Mouse (Mus musculus) olfactory bulb, adult 2 months (tissue): ENCODE measurements around the gene Arap2. TPM values are rescaled to one million over a fixed set of nuclear protein-coding genes. Genes with fewer than 3 reads are reported as not detected.
A peak's percentile ranks its signal among the peaks of the same experiment; 100 is the strongest.

Source experiments
- H3K27ac ChIP-seq: fragments of 200-500 bp; 2 replicates; pipeline ENCODE4 v1.5.1; 2012; ENCODE audit warnings: low read depth, low read length; ENCODE audit not compliant: insufficient read depth
- H3K4me1 ChIP-seq: fragments of 200-500 bp; 2 replicates; pipeline ENCODE4 v1.6.1; 2012; ENCODE audit warnings: low read length; ENCODE audit not compliant: control insufficient read depth, insufficient read depth
- H3K4me3 ChIP-seq: fragments of 200-500 bp; 2 replicates; pipeline ENCODE4 v1.5.1; 2012; ENCODE audit warnings: mild to moderate bottlenecking, low read depth, low read length, moderate library complexity; ENCODE audit not compliant: insufficient read depth
- CTCF ChIP-seq: fragments of 200-500 bp; IDR thresholded peaks from 2 replicates; pipeline ENCODE4 v1.5.1; 2012; ENCODE audit warnings: low read depth, mild to moderate bottlenecking, low read length, moderate library complexity; ENCODE audit not compliant: insufficient read depth
- POLR2A ChIP-seq: fragments of 200-500 bp; IDR thresholded peaks from 2 replicates; pipeline ENCODE4 v1.6.1; 2012; ENCODE audit warnings: mild to moderate bottlenecking, low read depth, low read length, moderate library complexity; ENCODE audit not compliant: insufficient read depth
- WGBS: fragments of 180-500 bp; shearing (Covaris S2); methylation state at CpG from one replicate; pipeline ENCODE4 v1.1.7; 2018; 5-methylcytosine and 5-hydroxymethylcytosine counted together
- polyA plus RNA-seq: library from polyadenylated mRNA; stranded (reverse); fragments of >200 nt; gene quantifications from 2 replicates; pipeline ENCODE4 v1.2.4, GENCODE M21; 2012; ENCODE audit warnings: low replicate concordance; ENCODE audit not compliant: missing spikeins, insufficient read depth, insufficient read length

Gene Arap2
- polyA plus RNA-seq, 1 experiment, result not detected

DNA sequence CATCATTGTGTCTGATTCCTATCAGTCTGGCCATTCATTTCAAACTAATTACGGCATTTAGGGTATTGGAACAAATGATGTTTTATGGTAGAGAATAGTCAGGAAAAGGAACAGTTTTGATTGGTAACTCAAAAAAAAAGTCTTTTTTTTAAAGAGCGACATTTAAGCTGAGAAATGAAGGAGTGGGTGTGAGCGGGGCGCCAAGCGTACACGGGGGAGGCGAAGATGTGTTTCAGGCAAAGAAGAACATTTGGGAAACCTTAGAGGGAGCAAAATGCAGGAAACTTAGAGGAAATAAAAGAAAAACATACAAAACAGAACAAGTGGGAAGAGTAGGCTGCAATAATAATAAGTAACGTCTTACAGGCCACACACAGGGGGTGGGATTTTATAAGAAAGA is 11.8 kb upstream of the Arap2 start:
- Histone ChIP-seq H3K4me3 (no peak overlapping the region), H3K27ac (no peak overlapping the region), H3K4me1 (no peaks in the 10 kb centered on the region)
- 50% methylated on average over 8 of the region's 8 CpGs for WGBS
- TF ChIP-seq CTCF, result no peak
- TF ChIP-seq POLR2A, result no peak

DNA sequence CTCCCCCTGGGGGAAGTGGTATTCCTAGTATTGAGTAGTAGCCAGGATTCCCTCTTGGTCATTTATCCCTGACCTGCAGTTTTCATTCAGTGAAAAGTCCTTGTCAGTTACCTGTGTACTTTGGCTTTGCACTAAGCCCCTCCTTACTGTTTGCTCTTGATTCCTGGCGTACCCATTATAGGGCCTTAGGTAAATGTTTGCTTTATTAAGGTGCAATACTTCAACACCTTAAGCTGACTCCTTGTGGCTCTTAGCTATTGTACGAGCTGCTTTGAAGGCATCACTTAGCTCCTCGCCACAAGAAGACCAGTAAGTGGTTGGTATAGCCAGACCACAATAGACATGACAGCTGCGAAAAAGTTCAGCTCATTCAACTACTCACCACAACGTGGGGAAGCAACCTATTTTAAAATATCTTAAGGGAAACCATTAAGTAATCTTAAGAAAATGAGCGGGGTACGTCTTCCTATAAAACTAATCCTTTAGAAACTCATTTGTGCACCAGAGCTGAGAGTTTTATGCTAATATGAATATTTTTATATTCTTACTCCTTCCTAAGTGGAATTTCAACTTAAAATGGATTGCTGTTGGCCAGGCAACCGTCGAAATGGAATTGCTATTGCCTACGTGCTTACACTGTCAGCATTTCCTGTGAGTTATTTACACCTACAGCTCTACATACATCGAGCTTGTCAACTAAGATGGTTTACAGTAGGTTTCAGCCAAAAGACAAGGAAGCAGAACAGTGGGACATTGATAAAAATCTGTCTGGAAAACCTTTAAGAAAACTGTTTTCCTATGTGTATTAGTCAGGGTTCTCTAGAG is 6.0 kb upstream of the Arap2 start:
- no peaks in the 10 kb centered on the region; the same call in 1 of the 2 replicates for H3K4me1 ChIP-seq
- WGBS, result 88% methylated on average over 11 of the region's 11 CpGs
- H3K27ac ChIP-seq, result no peak overlapping the region
- TF ChIP-seq CTCF (no peak), POLR2A (no peak)
- no peak overlapping the region for H3K4me3 ChIP-seq

GRCm38 (mm10) chr5:62765459-62765783 is 538 bp downstream of the Arap2 start:
- peaks cover 9% of the 10 kb centered on the region for H3K4me1 ChIP-seq
- H3K27ac ChIP-seq, result 0 out of 2 replicates have a peak overlapping the region, but pooled peaks have one; percentile 65
- no peak for TF ChIP-seq CTCF
- peak overlapping the region; percentile 83 for H3K4me3 ChIP-seq
- 11% methylated on average over 5 of the region's 5 CpGs for WGBS

- Histone ChIP-seq H3K27ac (no peak overlapping the region), H3K4me1 (peaks cover 9% of the 10 kb centered on the region), H3K4me3 (no peak overlapping the region)
- TF ChIP-seq POLR2A (no peak), CTCF (no peak)
- 41% methylated on average over 5 of the region's 5 CpGs for WGBS
Measured at GRCm38 (mm10) chr5:62764161-62764560, 1.8 kb downstream of the Arap2 start.

- 92% methylated on average over 1 of the region's 1 CpGs for WGBS
- Histone ChIP-seq H3K27ac (peak overlapping the region; percentile 36), H3K4me3 (no peak overlapping the region), H3K4me1 (peaks cover 9% of the 10 kb centered on the region)
- TF ChIP-seq CTCF (no peak), POLR2A (no peak)
Measured at GRCm38 (mm10) chr5:62763046-62763445, 2.9 kb downstream of the Arap2 start.

- H3K4me3 ChIP-seq, result no peak overlapping the region
- H3K4me1 ChIP-seq, result peaks cover 9% of the 10 kb centered on the region
- 38% methylated on average over 4 of the region's 4 CpGs for WGBS
- peak overlapping the region; percentile 36 for H3K27ac ChIP-seq
- TF ChIP-seq CTCF, result no peak
- no peak for TF ChIP-seq POLR2A
Measured at GRCm38 (mm10) chr5:62762298-62762960, 3.5 kb downstream of the Arap2 start.

DNA sequence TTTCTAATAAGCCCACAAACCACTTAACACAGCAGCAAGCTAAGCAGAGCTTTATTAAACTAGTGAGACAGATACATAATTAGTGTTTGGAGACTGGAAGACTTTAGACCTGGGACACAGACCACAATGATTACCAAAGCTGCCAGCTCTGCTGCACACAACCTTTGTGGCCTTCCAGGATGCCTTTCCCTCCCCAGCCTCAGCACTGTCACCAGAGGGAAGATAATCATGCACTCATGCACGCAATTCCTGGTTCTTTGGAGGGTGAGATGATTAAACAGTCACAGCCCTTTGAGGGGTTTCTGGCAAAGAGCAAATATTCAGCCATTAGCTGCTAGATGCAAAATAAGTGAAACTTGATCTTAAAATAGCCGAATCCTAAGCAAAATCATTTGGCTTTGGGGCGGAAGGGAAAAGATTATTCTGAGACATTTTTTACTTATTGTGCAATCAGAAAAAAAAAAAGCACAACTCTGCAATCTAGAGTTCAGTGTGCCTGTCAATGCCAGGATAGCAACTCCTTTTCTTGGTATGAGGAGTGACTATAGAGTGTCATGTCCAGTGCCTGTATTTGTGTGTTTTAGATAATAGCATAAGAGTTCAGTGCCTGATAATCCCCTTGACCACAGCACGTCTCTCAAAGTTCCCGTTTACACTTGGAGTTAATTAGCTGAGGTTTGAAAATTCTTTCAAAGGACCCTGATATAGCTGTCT is 5.0 kb downstream of the Arap2 start:
- no peak overlapping the region for H3K4me3 ChIP-seq

GRCm38 (mm10) chr5:62755808-62756527 is 10.0 kb downstream of the Arap2 start:
- Histone ChIP-seq H3K27ac (no peak overlapping the region), H3K4me1 (no peaks in the 10 kb centered on the region), H3K4me3 (no peak overlapping the region)
- 92% methylated on average over 3 of the region's 3 CpGs for WGBS
- TF ChIP-seq POLR2A (no peak), CTCF (no peak)

More for the DNA sequence above, 5.0 kb downstream of the Arap2 start:
- H3K4me1 ChIP-seq, result peaks cover 6% of the 10 kb centered on the region
- no peak overlapping the region for H3K27ac ChIP-seq
- no peak for TF ChIP-seq POLR2A
- no peak for TF ChIP-seq CTCF
- 58% methylated on average over 5 of the region's 5 CpGs for WGBS
